Mouse (Mus musculus) thymus, postnatal 14 days (tissue): ENCODE data around the gene Cript.
A peak's percentile ranks its signal among the peaks of the same experiment; 100 is the strongest.

Source experiments
- DNase-seq: peaks from one replicate; pipeline ENCODE4 v3.0.0; 2021

Gene Cript

DNA sequence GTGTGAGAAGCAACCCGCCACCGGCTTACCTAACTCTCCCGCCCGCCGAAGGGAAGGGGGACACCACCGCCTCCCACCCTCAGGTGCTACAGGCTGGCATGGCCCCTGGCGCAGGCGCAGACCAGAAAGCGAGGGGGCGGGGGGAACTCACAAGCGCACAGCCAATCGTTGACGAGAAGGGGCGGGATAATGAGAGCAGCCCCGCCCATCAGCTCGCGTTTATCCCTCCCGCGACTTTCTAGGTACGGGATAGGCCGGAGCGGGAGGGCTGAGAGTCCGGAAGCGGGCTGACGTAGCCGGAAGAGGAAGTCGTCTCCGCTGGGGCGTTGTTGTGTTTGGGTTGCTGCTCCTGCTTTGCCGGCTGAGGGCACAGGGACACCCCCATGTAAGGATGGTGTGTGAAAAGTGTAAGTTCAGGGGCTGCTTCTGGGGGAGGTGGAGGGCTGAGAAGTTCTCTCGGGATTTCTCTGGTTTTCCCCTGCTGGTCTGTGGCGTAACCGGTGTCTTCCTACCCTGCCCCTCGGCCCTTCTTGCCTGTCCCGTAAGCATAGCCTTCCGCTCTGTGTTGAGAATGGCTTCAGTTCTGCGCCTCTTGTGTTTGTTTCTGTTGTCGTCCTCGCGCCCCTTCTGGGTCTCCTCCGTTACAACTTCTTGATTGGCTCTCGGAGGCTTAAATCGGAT is at the start of gene Cript, which contains the start of gene Pigf:
Gene Cript (plus strand): TSS at position 282 of the 681 bp plus-strand sequence.
Gene Pigf (minus strand): TSS at position 138 of the 681 bp plus-strand sequence.
- peak; percentile 99 for DNase-seq

DNA sequence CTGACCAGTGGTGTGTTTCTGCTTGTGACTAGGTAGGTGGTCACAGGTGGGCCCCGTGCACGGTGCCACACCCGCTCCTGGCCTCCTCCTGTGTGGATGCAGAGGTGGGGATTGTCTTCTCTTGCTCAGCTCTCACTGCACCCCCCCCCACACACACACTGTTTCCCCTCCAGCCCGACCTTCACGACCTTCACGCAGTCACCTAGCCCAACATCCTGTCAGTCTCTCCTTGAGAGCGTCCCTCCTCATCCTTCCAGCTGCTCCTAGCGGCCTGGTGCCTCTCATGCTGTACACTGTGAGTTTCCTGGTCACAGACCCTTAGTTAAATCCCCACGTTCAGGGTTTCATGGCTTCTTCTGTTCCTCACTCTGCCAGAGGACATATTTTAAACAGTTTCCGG is 49.0 kb upstream of the Cript start:
- no peak for DNase-seq

DNA sequence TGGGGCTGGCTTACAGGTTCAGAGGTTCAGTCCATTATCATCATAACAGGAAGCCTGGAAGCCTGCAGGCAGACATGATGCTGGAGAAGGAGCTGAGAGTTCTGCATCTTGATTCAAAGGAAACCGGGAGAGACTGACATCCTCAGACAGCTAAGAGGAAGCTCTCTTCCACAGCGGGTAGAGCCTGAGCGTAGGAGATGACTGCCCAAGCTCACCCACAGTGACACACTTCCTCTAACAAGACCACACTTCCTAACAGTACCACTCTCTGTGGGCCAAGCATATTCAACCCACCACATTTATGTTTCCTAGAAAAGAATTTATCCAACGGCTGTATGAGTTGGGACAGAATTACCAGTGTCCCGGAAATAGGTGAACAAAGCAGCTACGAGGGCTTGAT is 46.9 kb upstream of the Cript start:
- DNase-seq = no peak

DNA sequence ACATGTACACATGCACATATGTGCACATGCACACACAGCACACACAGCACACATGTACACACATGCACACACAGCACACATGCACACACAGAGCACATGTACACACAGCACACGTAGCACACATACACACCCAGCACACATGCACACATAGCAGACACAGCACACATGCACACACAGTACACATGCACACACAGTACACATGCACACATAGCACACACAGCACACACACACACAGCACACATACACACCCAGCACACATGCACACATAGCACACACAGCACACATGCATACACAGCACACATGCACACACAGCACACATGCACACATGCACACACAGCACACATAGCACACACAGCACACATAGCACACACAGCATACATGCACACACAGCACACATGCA is 44.1 kb upstream of the Cript start:
- no peak for DNase-seq

GRCm38 (mm10) chr17:86981701-86982100 is 43.6 kb upstream of the Cript start:
- DNase-seq = no peak

DNA sequence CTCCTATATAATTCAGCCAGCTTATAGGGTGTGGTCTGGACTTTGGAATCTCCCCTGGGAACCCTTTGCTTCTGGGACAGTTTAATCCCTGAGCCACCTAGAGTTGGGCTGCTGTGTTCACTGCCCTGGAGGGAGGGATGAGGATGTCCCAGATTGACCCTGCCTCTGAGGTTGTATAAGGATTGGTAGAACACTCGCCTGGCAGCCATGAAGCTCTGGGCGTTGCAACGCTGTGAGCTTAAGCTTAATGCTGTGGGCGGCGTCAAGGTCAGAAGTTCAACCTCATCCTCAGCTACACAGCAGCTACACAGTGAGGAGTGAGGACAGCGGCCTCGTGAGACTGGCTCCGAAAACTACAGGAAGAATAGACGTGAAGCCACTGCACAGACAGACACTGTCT is 42.9 kb upstream of the Cript start:
- DNase-seq = no peak

GRCm38 (mm10) chr17:86986449-86987138 is 38.8 kb upstream of the Cript start:
- no peak for DNase-seq

DNA sequence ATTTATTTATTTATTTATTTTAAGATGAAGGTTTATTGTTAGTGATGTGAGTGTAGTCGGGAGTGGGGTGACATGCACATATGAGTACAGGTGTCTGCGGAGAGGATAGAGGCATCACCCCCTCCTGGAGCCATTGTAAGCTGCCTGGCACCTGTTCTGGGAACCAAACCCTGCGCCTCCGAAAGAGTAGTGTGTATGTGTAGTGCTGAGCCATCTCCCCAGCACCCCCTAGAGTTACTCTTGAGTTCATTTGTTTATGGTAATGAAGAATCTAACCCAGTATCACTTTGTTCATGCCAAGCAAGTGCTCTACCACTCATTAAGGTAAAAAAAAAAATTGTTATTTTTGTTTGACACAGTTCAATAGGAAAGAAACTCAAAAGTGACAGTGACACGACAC is 37.2 kb upstream of the Cript start:
- DNase-seq = peak; percentile 75

DNA sequence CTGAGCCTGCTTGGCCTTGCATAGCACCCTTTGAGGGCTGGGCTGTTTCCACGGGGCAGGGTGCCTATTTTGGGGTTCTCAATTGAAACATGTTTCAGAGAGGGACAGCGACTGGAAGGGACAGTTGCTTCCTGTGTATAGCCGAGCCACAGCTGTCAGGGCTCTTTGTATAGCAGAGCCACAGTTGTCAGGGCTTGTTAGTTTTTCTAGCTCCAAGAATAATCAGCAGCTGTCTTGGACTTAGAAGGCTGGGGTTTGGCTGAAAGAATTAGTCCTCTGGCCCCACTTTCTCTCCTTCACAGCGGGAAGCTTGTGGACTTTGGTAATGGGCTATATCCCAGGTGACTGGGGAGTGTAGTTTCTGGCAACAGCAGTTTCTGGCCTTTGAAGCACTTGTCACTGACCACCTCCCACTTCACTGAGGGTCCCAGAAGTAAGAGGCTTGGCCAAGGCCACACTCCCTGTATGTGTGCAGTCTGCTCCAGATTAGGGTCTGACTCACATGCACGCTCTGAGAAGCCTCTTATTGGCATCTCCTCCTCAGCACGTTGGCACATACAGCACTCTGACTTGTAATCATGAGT is 36.7 kb upstream of the Cript start:
- DNase-seq = peak; percentile 66

DNA sequence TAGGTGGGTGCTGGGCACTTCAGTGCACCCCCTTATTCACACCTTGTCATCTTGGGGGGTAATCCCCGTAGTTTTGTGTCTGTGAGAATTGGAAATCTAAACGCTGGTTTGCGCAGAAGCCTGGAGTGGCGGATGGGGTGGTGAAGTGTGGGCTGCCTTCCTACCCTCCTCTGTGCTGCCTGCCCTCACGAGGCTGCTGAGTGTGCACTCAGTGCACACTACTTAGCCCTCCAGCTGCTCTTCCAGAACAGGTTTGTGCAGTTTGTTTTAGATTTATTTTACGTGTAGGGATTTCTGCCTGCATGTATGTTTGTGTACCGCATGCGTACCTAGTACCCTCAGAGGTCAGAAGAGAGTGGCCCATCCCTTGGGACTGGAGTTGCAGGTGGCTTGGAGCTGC is 34.0 kb upstream of the Cript start:
- DNase-seq = no peak

DNA sequence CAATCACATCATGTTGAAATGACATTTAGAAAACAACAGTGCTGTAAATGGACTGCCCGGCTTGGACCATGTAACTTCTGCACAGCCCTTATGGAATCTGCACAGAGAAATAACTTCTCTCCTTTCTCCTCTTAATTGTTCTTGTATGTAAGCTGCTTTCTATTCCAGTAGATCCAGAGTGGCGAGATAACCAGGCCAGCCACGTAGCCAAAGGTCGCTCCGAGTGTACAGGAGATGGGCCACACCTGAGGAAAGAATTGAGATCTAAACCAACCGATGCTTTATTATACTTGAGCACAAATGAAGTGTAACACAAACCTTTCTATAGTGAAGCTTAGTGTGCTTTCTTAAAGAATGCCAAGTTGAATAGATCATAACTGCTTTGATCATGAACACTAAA is 28.0 kb upstream of the Cript start:
- no peak for DNase-seq

GRCm38 (mm10) chr17:87008950-87009349 is 16.4 kb upstream of the Cript start:
- DNase-seq = peak; percentile 22

DNA sequence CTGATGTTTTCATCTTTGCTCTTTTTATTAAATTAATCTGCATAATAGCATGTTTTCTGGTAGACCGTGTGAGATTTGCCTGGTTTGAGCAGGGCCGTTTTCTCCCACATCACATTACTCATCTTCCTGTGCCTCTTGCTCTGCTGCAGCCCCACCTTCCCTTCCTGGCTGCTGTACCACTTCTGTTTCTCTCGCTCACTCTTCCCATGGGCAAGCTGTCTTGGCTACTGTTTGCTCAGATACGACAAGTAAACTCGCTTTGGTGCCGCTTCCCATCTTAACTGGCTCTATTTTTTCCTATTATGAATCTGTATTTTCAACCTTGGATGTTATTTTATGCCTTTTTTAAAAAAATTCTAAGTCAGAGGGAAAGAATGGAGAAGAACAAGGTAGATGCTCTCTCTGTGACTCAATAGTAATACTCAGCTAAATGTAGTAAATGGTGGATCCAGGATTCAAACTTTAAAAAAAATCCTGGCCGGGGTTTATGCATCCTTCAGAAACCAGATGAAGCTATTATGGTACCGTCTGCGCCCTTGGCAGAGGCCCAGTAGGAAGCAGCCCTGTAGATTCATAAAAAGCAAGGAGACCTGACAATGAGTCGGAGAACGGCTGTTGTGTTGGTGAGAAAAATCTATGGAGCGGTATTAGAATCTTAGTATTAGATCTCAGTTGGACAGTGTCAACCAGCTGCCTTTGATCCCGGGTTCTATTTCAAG is 13.9 kb upstream of the Cript start:
- no peak for DNase-seq

DNA sequence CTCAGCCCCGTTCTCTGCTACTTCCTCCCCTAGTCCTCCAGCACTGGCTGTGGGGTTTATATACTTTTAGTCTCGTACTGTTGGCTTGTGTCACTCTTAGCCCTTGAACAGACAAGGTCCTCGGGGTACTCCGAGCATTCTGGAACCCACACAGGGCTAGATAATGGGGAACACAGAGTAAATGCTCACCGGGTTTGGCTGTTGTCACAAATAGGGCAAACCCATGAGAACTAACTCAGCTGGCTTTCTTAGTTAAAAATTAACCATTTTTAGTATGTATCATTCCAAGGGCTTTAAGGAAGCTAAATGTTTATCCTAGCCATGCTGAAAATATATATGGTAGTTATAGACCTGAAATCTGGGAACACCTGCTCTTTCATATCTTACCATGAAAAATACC is 5.7 kb upstream of the Cript start:
- no peak for DNase-seq

DNA sequence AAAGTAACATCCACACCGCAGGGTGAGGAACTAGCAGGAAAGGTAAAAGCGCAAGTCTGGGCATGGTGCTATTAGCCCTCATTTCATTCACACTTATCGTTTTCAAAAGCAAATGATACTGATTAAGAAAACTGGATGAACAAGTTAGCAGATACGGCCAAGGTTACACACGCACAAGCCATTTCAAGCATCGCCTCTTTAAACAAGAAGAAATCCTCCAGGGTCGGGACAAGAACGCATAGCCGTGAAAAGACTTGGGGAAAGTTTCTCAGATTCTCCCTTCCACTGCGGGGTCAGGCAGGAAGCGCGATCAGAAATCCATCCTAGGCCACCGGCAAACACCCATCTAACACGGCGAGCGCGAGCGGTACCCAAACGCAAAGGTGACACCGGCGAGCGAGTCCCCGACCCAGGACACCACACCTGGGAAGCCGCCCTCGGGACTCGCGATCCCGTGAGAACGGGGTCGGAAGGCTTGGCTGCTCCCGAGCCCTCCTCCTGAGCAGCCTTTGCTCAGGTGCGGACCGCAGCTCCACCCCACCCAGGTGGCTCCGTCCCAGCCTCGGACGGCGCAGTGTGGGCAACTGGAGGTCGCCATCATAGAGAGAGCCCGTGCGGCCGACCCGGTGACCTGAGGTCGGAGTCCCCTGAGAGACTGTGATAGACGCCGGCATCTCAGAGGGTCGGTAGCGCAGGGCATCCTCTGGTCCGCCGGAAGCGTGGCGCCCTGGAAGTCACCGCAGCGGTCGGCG is 683 bp upstream of the Cript start:
- no peak for DNase-seq

DNA sequence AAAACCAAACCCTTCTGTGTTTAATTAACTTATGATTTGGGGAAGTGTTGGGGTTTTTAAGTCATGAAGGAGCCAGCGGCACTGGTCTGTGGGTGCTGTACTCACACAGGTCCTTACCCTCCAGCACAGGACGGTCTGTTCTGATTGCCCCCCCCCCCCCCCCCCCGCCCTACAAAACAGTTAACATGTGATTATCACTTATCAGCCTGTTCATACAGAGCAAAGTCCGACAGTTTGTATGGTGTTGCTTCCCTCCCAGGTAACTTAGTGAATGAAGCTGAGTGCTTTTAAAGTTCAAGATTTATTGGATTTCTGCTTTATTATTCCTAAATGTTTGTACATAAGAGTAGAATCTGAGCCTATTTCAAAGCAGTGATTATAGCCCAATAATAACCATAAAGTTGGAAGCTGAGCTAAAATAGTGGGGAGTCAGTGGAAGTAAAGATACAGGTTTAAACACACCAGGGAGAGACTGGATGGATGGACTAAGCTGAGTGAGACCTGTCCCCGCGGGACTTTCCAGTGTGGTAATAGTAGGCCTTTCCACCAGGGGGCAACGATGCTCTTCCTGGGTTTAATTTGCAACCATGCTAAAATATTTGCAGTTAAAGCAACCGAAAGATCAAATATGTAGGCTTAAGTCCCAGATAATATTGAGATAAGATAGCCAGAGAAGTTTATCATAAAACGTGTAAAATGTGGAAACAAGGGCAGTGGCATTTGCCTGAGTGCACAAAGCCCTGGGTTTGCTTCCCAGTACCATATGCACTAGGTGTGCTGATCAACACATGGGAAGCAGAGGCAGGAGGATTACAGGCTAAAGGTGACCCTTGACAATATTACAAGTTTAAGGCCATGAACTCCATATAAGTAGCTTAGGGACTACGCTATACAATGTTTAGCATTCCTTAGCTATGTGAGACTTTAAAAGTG is 11.1 kb downstream of the Cript start:
- DNase-seq = peak; percentile 41

- no peak for DNase-seq
These were observed 13.1 kb downstream of the Cript start for GRCm38 (mm10) chr17:87038496-87038895.

DNA sequence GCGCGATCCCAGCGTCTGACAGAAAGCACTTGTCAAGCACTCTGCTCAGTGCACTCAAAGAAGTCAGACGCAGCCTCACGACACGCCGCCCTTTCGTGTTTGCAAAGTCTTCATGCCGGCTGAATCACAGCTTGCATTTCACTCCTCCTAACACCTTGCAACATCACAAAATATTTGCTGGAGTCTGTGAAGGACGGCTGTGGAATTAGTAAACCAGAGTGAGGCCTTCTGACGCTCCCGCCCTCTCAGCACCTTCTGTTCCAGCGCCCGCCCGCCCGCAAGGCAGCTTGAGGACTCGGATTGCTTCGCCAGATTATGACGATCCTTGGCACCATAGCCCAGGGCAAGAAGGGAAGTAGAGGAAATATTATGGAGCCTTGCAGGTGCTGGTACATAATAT is 16.4 kb downstream of the Cript start:
- no peak for DNase-seq

- peak; percentile 89 for DNase-seq
These were observed 19.0 kb downstream of the Cript start for GRCm38 (mm10) chr17:87044364-87044763.

DNA sequence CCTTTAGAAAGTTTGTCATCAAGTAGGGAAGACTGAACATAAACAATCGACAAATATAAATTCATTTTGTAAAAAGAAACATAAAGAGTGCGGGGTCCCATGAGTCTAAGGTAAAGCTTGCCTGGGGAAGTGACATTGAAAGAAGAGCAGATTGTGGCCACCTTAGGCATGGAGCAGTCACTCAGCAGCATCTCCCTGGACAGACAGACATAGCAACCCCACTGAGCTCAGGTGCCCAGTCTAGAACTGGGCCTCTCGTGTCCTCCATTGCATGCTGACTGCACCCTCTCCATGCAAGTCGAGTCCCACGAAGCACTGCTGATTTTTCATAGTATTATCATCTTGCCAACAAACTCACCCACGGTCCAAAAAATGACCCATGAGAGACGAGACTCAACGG is 19.4 kb downstream of the Cript start:
- DNase-seq = no peak

DNA sequence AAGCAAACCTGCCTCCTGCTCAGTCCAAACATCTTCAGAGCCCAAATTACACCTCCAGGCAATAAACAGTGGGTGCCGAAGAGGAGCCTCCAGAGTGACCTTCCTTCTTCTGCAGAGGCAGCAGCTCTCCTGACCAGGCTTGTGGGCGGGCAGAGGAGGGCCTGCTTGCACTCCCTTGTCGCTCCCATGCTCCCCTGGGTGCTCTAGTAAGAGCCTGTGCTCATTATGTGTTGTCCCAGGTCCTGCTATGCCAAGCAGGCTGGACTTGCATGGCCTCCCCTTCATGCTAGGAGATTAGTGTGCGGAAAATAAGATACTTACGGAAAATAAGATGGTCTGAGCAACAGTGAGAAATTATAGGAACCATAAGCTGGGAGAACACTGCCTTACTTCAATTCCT is 24.3 kb downstream of the Cript start:
- no peak for DNase-seq
